Mouse (Mus musculus) 3T3-L1 (cell line): ENCODE measurements around the gene Adcy7.
A peak's percentile ranks its signal among the peaks of the same experiment; 100 is the strongest.

Experiments
- DNase-seq: peaks from one replicate; pipeline ENCODE4 v3.0.0-alpha.2; 2015; ENCODE audit warnings: low read depth, low spot score

Gene Adcy7

GRCm38 (mm10) chr8:88299907-88300603, 27.9 kb downstream of the Adcy7 start:
- DNase-seq, result no peak

GRCm38 (mm10) chr8:88301589-88302437, 29.6 kb downstream of the Adcy7 start:
- DNase-seq, result no peak

DNA sequence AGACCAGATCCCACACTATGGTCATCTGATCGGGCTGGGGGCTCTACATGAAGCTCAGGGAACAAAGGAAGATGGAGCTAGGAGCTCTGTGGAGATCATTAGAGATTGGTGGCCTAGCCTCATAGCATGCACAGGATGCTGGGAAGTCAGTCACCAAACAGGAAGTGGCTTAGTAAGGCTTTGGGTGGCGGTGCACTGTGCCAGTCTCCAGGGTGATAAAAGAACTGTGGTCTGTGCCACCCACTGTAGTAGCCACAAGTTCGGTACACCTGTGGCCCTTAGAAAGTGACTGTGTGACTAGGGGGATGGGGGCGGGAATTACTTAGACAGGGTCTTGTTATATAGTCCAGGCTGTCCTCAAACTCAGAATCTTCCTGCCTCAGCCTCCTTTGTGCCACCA, 33.6 kb downstream of the Adcy7 start:
- no peak for DNase-seq

GRCm38 (mm10) chr8:88306511-88306910, 34.3 kb downstream of the Adcy7 start:
- peak; percentile 33 for DNase-seq

DNA sequence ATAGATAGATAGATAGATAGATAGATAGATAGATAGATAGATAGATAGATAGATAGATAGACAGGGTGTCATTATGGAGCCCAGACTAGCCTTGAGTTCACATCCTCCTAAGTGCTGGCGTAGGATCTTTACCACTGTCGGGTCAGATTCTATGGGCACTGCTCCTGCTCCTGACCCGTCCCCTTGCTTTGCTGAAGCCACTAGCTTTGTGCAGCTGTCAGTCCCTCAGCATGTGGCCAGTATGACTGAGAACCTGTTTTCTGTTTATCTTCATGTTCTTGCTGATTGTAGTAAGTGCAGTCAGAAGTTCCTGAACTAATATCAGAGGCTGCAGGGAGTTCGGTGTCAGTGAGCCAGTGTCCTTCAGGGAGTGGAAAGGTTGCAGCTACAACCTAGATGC, 35.5 kb downstream of the Adcy7 start:
- no peak for DNase-seq

DNA sequence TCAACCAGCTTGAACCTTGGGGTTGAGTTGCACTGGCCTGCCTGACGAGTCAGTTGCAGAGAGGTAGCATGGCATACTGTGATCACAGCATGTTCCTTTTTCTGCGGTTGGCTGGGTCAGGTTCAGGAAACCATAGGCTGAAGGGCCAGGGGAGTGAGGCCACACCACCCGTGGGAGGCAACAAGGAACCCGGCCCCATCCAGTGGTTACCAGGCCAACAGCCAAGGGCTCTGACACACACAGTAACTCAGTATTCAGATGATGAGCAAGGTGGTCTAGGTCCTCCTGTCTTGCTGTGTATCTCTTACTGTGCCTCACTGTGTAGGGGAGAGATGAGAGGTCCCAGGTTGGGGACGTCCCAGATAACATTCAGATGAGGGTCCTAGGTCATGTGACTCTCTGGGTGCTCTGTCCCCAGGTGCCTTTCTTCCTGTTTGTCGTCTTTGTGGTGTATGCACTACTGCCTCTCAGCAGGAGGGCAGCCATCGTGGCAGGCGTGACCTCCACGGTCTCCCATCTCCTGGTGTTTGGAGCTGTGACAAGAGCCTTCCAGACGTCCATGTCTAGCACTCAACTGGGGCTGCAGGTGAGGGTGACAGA, 37.2 kb downstream of the Adcy7 start:
- DNase-seq, result no peak

DNA sequence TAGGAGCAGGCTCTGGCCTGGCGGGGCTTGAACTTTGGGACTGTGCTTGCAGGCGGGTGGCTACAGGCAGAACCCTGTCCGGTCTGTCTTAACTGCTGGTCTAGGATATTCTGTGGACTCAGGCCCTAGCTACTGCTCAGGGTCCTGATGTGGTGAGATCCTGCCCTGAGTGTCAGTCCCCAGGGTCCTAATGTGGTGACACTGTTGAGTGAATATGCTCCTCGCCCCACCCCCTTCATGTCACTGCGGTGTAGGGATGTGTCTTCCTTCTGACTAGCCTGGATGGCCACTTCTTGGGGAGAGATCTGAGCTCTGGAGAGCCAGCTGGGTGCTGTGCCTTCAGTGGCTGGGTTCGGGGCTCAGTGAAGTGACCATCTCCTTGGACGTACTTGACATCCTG, 37.7 kb downstream of the Adcy7 start:
- no peak for DNase-seq

DNA sequence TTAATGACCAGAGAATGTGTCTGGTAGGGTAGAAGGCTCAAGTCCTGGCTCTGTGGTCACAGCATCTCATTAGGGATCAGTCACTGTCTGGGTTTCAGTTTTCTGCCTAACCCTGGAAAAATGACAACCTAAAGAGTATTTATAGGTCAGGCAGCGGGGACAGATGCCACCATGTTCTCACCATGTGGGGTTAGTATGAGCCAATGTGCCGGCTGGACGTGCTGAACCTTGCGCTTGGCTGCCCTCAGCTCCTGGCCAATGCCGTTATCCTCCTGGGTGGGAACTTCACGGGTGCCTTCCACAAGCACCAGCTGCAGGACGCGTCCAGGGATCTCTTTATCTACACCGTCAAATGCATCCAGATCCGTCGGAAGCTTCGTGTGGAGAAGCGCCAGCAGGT, 38.1 kb downstream of the Adcy7 start:
- DNase-seq, result no peak

GRCm38 (mm10) chr8:88312966-88313365, 40.8 kb downstream of the Adcy7 start:
- no peak for DNase-seq

DNA sequence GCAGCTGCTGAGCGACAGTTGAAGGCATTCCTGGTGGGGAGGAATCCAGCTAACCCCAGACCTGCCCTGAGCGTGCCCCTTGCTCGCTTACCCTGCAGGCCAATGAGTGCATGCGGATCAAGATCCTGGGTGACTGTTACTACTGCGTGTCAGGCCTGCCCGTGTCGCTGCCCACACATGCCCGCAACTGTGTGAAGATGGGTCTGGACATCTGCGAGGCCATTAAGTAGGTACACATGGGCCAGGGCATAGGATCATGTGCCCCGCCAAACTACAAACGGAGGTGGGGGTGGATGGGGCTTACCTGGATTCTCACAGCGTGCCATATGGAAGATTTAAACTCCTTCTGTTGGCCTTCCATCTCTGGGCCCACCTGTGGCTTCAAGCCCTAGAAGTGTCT, 41.8 kb downstream of the Adcy7 start:
- DNase-seq, result no peak

- DNase-seq, result no peak
Measured at GRCm38 (mm10) chr8:88315302-88315701, 43.1 kb downstream of the Adcy7 start.

GRCm38 (mm10) chr8:88316139-88316931, 44.1 kb downstream of the Adcy7 start:
- peak; percentile 53 for DNase-seq

GRCm38 (mm10) chr8:88317341-88317740, 45.1 kb downstream of the Adcy7 start:
- peak; percentile 44 for DNase-seq

GRCm38 (mm10) chr8:88318151-88318550, 45.9 kb downstream of the Adcy7 start:
- DNase-seq, result no peak

- no peak for DNase-seq
Measured at GRCm38 (mm10) chr8:88320134-88320533, 47.9 kb downstream of the Adcy7 start.

- DNase-seq, result peak; percentile 52
Measured at GRCm38 (mm10) chr8:88321387-88321786, 49.2 kb downstream of the Adcy7 start.

GRCm38 (mm10) chr8:88323523-88323922, 51.3 kb downstream of the Adcy7 start:
- no peak for DNase-seq

DNA sequence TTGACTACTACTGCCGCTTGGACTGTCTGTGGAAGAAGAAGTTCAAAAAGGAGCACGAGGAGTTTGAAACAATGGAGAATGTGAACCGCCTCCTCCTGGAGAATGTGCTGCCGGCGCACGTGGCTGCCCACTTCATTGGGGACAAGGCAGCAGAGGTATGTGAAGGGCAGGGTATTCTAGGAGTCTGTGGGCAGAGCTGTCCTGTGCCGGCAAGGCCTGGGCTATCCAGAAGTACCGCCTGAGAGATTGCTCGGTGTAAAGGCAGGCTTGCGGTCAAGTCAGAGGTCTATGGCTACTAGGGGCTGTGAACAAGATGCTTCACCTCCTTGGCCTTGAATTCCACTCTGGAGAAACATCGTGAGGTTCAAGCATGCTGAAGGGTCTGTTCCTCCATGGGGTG, 52.6 kb downstream of the Adcy7 start:
- no peak for DNase-seq

DNA sequence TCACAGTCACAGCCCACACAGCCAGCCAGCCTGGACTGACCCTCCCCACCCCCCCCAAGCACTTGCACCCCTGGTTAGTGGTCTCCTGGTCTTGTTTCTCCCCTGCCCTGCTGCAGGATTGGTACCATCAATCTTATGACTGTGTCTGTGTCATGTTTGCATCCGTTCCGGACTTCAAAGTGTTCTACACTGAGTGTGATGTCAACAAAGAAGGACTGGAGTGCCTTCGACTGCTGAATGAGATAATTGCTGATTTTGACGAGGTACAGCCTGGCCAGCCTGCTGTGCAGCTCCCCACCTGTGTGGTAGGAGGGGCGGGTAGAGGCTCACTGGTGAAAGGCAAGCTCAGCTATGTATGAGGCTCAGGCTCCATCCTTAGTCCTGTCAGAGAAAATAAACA, 53.0 kb downstream of the Adcy7 start:
- no peak for DNase-seq

DNA sequence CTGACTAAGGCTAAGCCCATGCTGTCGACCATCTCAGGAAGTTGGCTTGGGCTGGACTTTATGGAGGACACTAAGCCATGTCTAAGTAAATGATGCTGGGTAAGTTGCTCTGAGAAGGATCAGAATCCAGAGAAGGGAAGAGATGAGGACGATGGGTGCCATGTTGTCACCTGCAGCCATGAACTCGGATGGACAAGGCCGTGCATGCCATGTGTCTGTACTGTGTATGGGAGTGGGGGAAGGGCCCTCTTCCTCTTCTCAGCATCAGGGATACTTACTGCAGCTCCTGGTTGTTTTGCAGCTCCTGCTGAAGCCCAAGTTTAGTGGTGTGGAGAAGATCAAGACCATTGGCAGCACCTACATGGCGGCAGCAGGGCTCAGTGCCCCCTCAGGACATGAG, 53.6 kb downstream of the Adcy7 start:
- no peak for DNase-seq

GRCm38 (mm10) chr8:88326328-88326727, 54.1 kb downstream of the Adcy7 start:
- no peak for DNase-seq

DNA sequence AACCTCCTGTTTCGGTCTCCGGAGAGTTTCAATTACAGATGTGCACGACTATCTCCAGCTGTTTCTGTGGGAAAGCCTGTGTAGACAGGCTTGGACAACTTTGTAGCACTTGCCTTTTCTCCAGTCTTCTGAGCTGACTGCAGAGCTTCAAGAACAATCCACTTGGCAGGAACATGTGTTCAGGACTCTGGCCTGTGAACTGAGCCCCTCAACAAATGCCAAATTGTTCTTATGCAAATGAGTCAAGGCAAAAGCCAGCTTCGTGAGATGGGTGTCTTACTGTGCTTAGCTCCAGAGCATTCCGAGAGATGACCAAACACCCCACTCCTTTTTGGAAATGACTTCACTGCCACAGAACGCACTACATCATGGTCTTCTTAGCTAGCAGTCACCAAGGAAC, 56.5 kb downstream of the Adcy7 start:
- no peak for DNase-seq
